Mouse (Mus musculus): Measurements from ENCODE around the gene Enc1.

The Enc1 gene

DNA sequence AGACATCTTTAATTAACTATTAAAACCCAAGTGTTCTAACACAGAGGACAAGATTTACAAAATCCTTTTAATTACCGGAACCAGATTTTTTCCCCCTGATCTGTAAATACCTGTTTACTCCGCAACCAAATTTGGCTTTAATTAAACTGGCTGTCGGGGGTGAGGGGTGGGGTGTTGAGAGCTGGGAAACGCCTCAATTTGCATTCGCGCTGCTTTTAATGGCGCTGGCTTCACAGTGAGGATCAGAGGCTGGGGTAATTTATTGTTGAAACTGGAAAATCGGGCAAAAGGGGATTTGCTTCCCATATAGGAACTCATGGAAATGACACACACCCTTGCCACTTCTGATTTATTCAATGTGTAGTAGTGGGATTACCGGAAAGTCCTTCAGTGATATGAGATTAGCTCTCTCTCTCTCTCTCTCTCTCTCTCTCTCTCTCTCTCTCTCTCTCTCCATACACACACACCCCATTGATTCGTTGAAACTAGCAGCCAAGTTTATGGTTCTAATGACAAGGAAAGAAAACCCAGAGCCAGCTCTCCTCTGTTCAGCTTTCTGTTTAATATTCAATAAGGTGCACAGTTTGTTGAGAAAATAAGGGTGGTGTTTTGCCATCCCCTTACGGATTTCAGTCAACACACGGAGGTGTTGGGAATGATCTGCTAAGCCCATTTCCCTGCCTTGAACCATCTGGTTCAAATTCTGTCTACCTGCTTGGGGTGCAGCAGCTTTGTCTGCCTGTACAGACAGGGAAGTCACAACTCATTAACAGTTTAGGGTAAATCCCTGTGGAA, 51.7 kb downstream of the Enc1 start:
- no peak for DNase-seq

DNA sequence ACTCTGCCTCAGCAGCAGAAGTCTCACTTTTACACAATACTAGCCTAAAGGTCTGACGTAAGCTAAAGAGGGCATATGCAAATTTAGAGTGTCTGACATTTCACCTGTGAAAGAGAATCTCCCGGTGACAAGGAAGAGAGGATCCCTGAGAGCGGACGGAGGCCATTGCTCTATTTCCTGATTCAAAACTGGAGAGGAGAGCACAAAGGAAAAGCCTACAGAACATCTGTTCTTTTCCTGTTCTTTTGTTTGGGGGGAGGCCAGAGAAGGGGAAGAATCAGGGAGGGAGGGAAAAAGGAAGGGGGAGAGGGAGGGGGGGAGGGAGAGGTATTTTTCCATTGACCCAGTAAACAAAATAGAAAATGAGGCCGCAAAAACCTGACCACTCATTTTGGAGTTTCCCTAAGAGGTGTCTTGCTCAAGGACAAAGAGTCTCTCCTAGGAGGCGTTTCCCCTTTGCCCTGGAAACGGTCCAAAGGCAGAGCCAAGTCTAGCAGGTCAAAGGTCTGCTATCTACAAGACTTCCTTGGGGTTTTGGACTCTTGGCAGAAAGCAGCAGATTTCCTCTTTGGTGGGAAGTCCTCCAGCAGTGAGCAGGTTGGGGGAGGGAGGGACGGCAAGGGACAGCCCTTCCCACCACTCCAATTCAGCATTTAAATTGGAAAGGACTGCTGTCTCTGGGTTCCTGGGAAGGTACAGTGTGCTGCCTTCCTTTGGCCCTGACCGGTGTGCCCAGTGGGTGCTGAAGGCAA, 54.4 kb downstream of the Enc1 start:
- no peak for DNase-seq

DNA sequence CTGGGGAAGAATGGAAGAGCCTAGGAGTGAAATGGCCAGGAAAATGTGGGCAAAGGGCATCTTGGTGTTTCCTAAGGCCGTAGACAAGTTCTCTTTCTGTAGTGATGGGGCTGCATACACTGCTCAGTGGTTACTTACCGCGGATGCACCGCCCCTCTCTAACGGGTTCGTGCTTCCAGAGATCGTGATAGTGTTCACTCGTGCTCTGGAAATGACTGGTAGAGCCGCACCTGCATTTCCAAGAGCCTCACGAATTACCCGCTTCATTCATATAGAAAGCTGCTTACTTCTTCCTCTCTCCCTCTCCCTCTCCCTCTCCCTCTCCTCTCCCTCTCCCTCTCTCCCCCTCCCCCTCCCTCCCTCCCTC, 54.9 kb downstream of the Enc1 start:
- DNase-seq, result no peak

DNA sequence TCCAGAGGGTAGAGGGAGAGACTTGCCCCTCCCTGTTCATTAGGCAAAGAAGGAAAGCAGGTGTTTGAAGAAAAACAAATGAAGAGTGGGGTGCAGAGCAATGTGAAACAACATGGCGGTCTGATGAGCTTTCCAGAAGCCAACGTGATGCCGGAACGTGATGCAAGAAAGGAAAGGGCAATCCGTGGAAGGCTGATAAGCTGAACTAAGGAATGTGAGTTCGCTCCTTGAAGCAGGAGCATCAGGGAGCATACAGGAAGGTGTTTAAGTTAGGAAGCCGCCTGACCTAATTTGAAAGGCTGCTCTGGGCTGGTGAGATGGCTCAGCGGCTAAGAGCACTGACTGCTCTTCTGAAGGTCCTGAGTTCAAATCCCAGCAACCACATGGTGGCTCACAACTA, 55.4 kb downstream of the Enc1 start:
- no peak for DNase-seq

DNA sequence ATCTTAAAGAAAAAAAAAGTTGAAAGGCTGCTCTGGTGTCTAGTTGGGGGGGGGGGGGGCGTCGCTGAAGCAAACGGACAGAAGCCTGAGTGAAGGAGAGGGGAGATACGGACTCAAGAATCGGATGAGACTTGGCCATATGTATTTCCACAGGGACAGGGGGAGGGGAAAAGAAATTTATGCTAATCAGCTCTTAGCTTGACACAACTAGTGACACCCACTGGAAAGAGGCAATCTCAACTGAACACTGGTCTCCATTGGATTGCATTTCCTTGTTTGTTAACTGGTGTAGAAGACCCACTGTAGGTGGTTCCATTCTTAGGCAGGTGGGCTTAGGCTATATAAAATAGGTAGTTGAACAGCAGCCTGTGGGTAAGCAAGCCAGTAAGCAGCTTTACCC, 55.9 kb downstream of the Enc1 start:
- no peak for DNase-seq

DNA sequence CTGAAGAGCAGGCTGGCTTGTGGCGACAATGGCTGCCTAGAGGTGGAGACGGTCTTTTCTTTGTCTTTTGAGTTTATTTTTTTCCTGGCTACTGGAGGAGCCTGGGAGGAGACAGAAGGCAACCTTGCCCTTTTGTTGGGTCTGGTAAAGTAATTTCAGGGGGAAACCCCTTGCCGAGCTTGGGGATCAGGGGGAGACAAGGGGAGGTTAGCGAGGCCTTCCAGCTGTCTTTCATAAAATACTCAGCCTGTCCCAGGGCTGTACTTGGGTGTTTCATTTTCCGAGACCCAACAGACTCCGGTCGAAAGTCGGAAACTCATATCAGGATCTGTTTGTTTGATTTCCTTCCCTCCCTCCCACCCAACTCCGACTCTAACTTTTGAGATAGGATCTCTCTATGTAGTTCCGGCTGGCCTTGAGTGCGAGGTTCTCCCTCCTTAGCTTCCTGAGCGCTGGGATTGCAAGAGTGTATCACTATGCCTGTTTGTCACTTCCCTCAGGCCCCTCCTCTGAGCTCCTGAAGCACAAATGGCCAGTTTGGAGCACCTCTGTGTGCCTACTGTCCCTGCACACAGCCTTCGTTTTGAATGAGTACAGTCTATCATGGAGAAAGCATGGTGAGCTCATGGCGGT, 56.6 kb downstream of the Enc1 start:
- DNase-seq, result no peak

DNA sequence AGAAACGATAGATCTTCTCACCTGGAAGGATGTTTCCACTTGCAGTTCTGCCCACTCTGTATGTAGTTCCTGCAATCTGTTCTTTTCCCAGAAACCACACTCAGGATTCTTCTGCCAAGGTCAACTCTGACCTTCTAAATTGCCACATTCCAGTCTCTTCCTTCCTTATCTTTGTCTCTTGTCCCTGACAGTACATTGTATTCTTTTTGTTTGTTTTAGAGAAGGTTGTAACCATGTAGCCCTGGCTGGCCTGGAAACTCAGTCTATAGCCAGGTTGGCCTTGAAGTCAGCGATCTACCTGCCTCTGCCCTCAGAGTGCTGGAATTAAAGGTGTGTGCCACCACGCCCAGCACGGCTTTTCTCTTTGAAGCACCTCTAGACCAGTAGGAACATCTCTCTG, 58.0 kb downstream of the Enc1 start:
- DNase-seq, result no peak

DNA sequence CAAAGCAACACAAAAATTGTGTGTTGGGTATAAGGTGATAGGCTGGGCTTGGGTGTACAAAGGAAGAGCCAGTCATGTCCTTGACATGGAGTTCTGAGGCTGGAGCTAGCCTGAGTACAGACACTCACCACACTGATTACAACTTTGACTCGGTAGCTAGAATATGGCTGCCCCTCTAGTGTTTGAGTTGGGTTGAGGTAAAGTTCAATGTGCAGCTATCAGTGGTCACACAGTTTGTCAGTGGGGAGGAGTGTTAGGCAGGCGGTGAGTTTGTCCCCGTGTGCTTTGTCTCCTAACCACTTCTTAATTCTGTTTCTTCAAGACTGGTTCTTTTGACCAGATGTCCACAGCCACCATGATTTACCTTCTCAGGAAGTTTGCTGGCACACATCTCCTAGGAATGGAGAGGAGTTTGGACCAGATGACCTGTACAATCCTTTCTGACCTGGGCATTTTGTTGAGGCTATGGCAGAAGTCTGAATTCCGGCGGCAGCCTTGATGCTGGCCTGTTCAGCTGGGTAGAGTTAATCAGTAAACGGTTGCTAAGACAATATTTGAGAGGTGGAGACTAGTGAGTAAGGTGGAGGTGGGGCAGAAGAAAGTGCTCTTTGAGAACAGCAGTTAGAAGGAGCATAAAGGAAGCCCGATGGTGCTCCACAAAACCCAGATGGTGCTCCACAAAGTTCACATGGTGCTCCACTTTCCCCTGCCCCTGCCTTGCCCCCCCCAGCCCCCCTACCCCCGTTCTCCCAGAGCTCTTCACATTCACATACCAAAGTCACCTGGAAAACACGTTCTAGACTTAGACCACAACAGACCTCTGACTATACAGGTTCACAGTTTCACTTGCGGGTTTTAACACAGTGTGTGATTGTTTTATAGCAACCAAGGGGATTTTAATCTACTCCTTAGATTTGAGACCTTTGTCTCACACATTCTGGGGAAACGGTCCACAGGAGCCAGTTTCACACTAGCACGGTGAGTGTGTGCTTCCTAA, 59.3 kb downstream of the Enc1 start:
- no peak for DNase-seq

All from thymus, postnatal 14 days (tissue).